Mouse (Mus musculus) thymus, adult 2 months (tissue): Measurements from ENCODE around the gene 1700016H13Rik.

Experiments used
- CTCF ChIP-seq: fragments of 200-500 bp; IDR thresholded peaks from 2 replicates; pipeline ENCODE4 v1.5.1; 2012; ENCODE audit warnings: mild to moderate bottlenecking, control low read depth, low read length, moderate library complexity, borderline replicate concordance; ENCODE audit not compliant: control insufficient read depth, poor library complexity, insufficient read depth; ENCODE audit errors: extremely low read depth
- POLR2A ChIP-seq: fragments of 200-500 bp; IDR thresholded peaks from 2 replicates; pipeline ENCODE4 v1.6.1; 2012; ENCODE audit warnings: mild to moderate bottlenecking, low read length, control low read depth, moderate library complexity; ENCODE audit not compliant: control insufficient read depth, poor library complexity, insufficient read depth; ENCODE audit errors: extremely low read depth

GRCm38 (mm10) chr5:103612316-103612715, 43.5 kb downstream of the 1700016H13Rik start:
- TF ChIP-seq CTCF (no peak), POLR2A (no peak)
